Mouse (Mus musculus) forebrain, embryonic 15.5 days (tissue): ENCODE data around the gene Trim34a. TPM values are rescaled to one million over a fixed set of nuclear protein-coding genes. Genes with fewer than 3 reads are reported as not detected.
"Not testable (repeated sequence)": the region's sequence is repeated elsewhere in the genome, so short reads cannot be mapped to it uniquely, and the experiment has no call there.

Source experiments
- ATAC-seq: fragments of 200-750 bp; cut with Nextera tagmentation; replicated peaks from 2 replicates; pipeline ENCODE4 v1.8.0; 2017; ENCODE audit warnings: mild to moderate bottlenecking, moderate TSS enrichment, moderate library complexity
- H3K27ac ChIP-seq: fragments of 300-500 bp; sonication (generic); replicated peaks from 2 replicates; pipeline ENCODE4 v1.5.1; 2015; ENCODE audit warnings: mild to moderate bottlenecking, inconsistent platforms
- H3K27me3 ChIP-seq: fragments of 300-500 bp; sonication (generic); 2 replicates; pipeline ENCODE4 v1.6.1; 2015; ENCODE audit warnings: inconsistent platforms
- H3K36me3 ChIP-seq: fragments of 300-500 bp; sonication (generic); 2 replicates; pipeline ENCODE4 v1.6.1; 2015; ENCODE audit warnings: mild to moderate bottlenecking, inconsistent platforms
- H3K4me1 ChIP-seq: fragments of 300-500 bp; sonication (generic); 2 replicates; pipeline ENCODE4 v1.6.1; 2015; ENCODE audit warnings: inconsistent platforms
- H3K4me2 ChIP-seq: fragments of 300-500 bp; sonication (generic); replicated peaks from 2 replicates; pipeline ENCODE4 v1.6.1; 2015; ENCODE audit warnings: mild to moderate bottlenecking, inconsistent platforms
- H3K4me3 ChIP-seq: fragments of 300-500 bp; sonication (generic); 2 replicates; pipeline ENCODE4 v1.5.1; 2015; ENCODE audit warnings: mild to moderate bottlenecking, inconsistent platforms
- H3K9ac ChIP-seq: fragments of 300-500 bp; sonication (generic); replicated peaks from 2 replicates; pipeline ENCODE4 v1.6.1; 2015; ENCODE audit warnings: mild to moderate bottlenecking, inconsistent platforms
- H3K9me3 ChIP-seq: fragments of 300-500 bp; sonication (generic); 2 replicates; pipeline ENCODE4 v1.6.1; 2016; ENCODE audit warnings: inconsistent platforms
- WGBS: fragments of 180-500 bp; shearing (Covaris S2); methylation state at CpG from one replicate; pipeline ENCODE4 v1.1.7; 2015; ENCODE audit warnings: mixed read lengths; 5-methylcytosine and 5-hydroxymethylcytosine counted together
- polyA plus RNA-seq: library from polyadenylated mRNA; unstranded; fragments of >200 nt; fragmentation: Nextera tagmentation; extraction: Ambion mirVana; gene quantifications from 2 replicates; pipeline ENCODE4 v1.2.1, GENCODE M21; 2015

The Trim34a gene
- polyA plus RNA-seq: 0.46 and 0.62 TPM in 2 replicates

DNA sequence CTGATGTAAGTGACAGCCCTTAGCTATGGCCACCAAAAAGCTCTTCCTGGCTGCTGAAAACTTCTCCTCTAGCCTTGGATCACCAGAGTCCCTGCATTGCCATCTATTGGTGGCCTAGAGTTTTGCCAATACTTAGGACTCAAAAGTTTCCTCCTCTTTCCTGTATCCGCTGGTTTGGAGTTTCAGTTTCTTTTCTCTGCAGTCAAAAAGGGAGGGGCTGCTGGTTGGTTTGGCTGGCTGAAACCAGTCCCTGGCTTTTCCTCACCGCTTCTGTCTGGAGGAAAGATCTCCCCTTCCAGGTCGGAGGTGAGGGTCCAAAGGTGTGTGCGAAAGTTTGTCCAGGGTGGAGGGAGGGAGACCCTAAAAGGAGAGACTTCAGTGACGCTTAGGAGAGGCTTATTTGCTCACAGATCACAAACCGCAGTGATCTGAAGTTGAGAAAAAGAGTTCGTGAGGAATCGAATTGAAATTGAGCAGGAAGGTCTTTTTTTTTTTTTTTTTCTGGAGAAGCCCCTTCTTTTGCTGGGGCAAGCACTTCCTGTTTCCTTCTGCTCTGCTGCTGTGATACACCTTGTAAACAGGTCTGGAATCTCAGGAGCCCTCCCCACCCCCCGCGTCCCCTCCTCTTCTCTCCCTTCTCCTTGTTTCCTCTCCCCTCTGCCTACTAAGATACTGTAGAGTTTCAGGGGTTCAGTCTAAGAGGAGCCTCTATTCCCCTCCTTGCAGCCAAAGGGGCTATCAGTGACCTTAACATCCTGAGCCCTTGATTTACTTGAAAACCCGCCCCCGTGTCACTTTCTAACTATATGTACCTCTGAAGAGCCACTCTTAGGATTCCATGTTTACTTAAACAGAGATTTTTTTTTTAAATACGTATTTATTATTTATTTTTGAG lies at the start of gene Trim34a:
Gene Trim34a (plus strand): TSS at position 171 of the 895 bp plus-strand sequence.
- Histone ChIP-seq H3K36me3 (no peaks in the 10 kb centered on the region), H3K27ac (no peak within 1 kb of the TSS), H3K4me3 (peak within 1 kb of the TSS; percentile 30), H3K4me1 (no peaks in the 10 kb centered on the region), H3K9me3 (no peaks in the 10 kb centered on the region), H3K4me2 (peak within 1 kb of the TSS; percentile 27), H3K27me3 (no peaks in the 10 kb centered on the region), H3K9ac (peak within 1 kb of the TSS; percentile 13; the same call in 1 of the 2 replicates)
- 13% methylated on average over 13 of the region's 13 CpGs for WGBS
- peak; percentile 19; the same call in 1 of the 2 replicates for ATAC-seq

DNA sequence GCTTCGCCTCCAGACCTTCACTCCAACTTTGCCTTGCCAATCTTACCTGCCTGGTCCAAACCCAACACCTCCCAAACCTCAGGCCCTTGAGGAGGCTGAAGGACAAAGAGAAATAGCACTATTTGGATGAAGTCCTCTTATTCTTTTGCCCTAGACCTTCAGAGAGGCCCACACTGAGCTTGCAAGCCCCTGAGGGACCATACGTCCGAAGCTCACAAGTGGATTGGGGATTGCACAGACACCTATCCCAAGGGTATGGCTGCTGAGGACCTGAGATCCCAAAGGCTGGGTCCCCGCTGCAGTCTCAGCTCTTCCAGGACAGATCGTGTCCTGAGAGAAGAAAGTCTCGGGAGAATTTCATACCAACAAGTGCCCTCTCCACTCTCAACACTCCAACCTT lies 48.4 kb upstream of the Trim34a start, which contains the start of gene Olfr649:
Gene Olfr649 (minus strand): TSS at position 101 of the 400 bp plus-strand sequence.
- Histone ChIP-seq H3K9me3 (no peaks in the 10 kb centered on the region), H3K4me1 (no peaks in the 10 kb centered on the region), H3K9ac (no peak within 1 kb of the TSS), H3K4me3 (no peak within 1 kb of the TSS), H3K36me3 (no peaks in the 10 kb centered on the region), H3K4me2 (no peak within 1 kb of the TSS), H3K27ac (no peak within 1 kb of the TSS), H3K27me3 (no peaks in the 10 kb centered on the region)
- 85% methylated on average over 6 of the region's 6 CpGs for WGBS
- ATAC-seq: no peak

DNA sequence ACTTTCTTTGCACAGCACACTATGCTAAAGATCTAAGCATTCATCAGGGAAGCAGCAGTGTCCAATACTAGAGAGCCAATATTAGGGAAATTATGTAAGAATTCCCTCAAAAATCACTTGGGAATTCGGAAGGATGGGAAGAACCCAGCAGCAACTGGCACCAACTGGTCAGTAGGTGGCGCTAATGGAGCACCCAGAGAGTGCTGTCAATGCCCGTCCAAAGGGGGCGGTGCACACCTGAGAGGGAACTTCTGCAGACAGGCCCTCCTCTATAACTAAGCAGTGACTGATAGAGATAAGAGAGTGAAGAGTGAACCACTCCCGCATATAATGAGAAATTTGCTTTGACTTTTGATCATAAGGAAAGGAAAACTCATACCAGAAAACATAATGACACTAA lies 44.4 kb upstream of the Trim34a start:
- WGBS: 4% methylated on average over 5 of the region's 5 CpGs
- H3K9ac ChIP-seq: no peak overlapping the region
- no peak overlapping the region for H3K4me3 ChIP-seq
- peak; percentile 60; the same call in 1 of the 2 replicates for ATAC-seq
- H3K9me3 ChIP-seq: no peaks in the 10 kb centered on the region
- H3K27ac ChIP-seq: no peak overlapping the region
- no peaks in the 10 kb centered on the region for H3K4me1 ChIP-seq
- no peak overlapping the region for H3K4me2 ChIP-seq
- no peaks in the 10 kb centered on the region for H3K27me3 ChIP-seq
- H3K36me3 ChIP-seq: no peaks in the 10 kb centered on the region

DNA sequence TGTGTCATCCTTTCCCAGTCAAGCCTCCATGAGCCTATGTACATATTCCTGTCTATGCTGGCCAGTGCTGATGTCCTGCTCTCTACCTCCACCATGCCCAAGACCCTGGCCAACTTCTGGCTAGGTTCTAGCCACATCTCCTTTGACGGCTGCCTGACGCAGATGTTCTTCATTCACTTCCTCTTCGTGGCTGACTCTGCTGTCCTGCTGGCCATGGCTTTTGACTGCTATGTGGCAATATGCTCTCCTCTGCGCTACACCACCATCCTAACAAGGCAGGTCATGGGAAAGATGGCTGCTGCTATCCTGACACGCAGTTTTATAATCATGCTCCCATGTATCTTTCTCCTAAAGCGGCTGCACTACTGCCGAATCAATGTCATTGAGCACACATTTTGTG lies 38.1 kb upstream of the Trim34a start:
- ATAC-seq: no peak
- H3K36me3 ChIP-seq: no peaks in the 10 kb centered on the region
- no peak overlapping the region for H3K27ac ChIP-seq
- no peak overlapping the region for H3K9ac ChIP-seq
- H3K9me3 ChIP-seq: no peaks in the 10 kb centered on the region
- WGBS: 95% methylated on average over 7 of the region's 7 CpGs
- H3K4me2 ChIP-seq: no peak overlapping the region
- H3K4me1 ChIP-seq: no peaks in the 10 kb centered on the region
- no peak overlapping the region for H3K4me3 ChIP-seq
- no peaks in the 10 kb centered on the region for H3K27me3 ChIP-seq

DNA sequence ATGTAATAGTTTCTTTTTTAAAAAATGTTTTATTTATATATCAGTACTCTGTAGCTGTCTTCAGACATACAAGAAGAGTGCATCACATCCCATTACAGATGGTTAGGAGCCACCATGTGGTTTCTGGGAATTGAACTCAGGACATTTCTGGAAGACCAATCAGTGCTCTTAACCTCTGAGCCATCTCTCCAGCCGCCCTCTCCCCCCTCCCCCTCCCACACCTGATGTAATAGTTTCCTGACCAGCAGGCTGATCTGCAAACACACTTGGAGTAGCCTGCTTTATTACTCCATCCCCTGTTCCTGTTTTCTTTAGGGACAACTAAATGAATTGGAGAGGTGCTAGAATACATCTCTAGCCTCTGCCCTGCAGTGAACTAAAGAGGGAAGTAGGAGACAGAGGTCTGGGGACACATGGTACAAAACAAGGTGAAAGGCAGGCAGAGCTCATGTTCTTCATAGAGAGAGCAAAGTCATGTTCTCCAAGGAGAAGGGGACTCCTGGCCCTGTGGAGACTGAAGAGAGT lies 28.2 kb upstream of the Trim34a start:
- no peak overlapping the region for H3K4me3 ChIP-seq
- H3K9ac ChIP-seq: no peak overlapping the region
- 71% methylated on average over 1 of the region's 1 CpGs for WGBS
- H3K36me3 ChIP-seq: no peaks in the 10 kb centered on the region
- H3K27me3 ChIP-seq: no peaks in the 10 kb centered on the region
- peaks cover 5% of the 10 kb centered on the region; the same call in 1 of the 2 replicates for H3K4me1 ChIP-seq
- H3K4me2 ChIP-seq: no peak overlapping the region
- H3K9me3 ChIP-seq: no peaks in the 10 kb centered on the region
- H3K27ac ChIP-seq: no peak overlapping the region
- no peak for ATAC-seq

DNA sequence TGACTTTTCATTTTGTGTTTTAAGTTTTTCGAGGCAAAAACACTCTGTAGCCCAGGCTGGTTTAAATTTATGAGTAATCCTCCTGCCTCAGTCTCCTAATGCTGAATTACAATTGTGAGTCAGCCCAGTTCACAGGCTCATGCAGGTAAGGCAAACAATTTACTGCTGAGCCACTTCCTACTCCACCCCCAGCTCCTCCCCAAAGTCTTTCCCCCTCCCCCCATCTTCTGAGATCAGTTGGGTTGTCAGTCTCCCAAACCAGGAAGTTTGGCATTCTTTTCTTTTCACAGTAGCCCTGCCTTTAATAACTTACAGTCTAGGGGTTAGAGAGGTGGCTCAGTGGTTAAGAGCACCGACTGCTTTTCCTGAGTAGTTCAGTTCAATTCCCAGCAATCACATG lies 26.4 kb upstream of the Trim34a start:
- 81% methylated on average over 2 of the region's 2 CpGs for WGBS
- Histone ChIP-seq H3K4me2 (no peak overlapping the region), H3K4me1 (peaks cover 5% of the 10 kb centered on the region; the same call in 1 of the 2 replicates), H3K9ac (no peak overlapping the region), H3K27ac (no peak overlapping the region), H3K36me3 (no peaks in the 10 kb centered on the region), H3K4me3 (no peak overlapping the region), H3K9me3 (no peaks in the 10 kb centered on the region), H3K27me3 (no peaks in the 10 kb centered on the region)
- no peak for ATAC-seq

DNA sequence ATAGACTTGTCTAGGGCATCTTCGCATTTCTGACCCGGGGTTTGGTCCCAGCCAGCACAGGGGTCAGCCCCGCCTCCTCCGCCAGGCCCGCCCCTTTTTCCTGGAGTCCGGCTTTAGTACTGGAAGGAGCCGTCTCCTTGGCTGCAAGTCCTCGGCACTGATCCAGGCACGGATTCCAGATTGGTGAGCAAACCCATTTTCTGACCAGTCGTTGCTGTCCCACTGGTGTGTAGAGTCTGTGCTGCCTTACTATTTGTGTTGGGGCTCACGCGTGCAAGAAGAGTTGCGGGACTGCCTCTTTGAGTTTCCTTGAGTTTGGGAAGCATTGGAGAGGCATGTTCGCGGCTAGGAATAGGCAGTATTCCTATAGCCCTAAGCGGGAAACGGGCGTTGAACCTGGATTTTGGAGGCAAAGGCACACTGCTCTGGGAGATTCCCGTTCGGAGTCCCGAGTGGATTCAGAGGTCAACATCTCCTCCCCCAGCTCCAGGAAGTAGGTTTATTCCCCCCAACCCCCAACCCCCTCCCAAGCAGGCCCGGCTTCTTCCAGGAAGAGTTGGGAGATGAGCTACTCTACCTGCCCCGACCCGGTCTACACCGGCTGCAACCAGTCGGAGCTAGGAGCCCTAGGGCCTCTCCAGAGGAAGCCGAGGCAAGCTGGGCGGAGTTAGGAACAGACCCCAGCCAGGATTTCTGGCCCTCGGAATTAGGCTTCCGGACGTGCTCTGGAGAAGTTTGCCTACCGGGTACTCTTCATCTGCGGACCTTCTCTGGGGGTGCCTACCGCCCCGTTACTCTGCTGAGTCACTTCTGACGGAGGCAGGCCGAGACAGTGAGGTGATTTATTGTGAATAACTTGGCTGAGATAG lies 25.3 kb upstream of the Trim34a start, which contains the start of gene Trim6:
Gene Trim6 (plus strand): TSS at position 93 of the 869 bp plus-strand sequence.
- H3K36me3 ChIP-seq: no peaks in the 10 kb centered on the region
- no peak within 1 kb of the TSS for H3K27ac ChIP-seq
- H3K4me1 ChIP-seq: peaks cover 5% of the 10 kb centered on the region; the same call in 1 of the 2 replicates
- peak within 1 kb of the TSS; percentile 34 for H3K4me2 ChIP-seq
- H3K4me3 ChIP-seq: peak within 1 kb of the TSS; percentile 14
- ATAC-seq: peak; percentile 53; the same call in 1 of the 2 replicates
- H3K27me3 ChIP-seq: no peaks in the 10 kb centered on the region
- no peaks in the 10 kb centered on the region for H3K9me3 ChIP-seq
- no peak within 1 kb of the TSS for H3K9ac ChIP-seq
- WGBS: 3% methylated on average over 37 of the region's 37 CpGs

DNA sequence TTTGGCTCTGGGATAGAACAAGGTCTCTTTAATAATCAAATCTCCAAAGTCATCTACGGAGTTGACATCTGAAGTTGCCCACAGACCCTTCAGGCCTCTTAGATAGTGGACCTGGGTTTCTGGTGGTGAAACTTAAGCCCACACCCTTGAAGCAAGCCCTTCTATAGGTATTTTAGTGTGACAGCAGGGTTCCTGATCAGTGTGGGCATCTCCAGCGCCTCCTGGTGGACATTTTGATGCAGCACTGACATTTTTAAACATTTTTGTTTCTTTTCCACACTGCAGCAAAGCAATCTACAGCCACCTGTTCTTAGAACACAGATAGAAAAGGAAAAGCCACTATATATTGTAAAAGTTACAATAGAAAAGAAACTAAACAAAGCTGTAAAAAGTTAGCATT lies 13.1 kb upstream of the Trim34a start:
- WGBS: 22% methylated on average over 2 of the region's 2 CpGs
- ATAC-seq: no peak
- Histone ChIP-seq H3K4me1 (no peaks in the 10 kb centered on the region), H3K4me3 (no peak overlapping the region), H3K9ac (no peak overlapping the region), H3K9me3 (no peaks in the 10 kb centered on the region), H3K27ac (no peak overlapping the region), H3K27me3 (no peaks in the 10 kb centered on the region), H3K4me2 (no peak overlapping the region), H3K36me3 (no peaks in the 10 kb centered on the region)

DNA sequence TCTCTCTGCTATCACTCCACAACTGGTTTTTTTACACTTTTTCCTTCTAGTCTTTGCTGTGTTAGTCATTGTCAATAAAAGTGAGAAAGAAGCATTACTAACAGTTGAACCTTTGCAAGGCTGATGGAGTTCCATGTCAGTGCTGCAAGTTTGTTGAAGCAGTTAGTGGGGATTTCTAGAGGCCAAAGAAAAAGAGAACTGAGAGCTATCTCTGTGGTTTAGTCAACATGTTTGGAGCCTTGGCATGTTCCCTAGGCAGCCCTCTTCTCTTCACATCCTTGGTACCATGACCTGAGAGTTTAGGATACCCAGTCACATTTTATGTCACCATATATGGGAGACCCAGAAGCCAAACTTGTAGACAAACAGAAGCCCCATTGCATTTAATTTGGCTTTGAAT lies 3.4 kb upstream of the Trim34a start:
- no peaks in the 10 kb centered on the region for H3K36me3 ChIP-seq
- no peak for ATAC-seq
- H3K9me3 ChIP-seq: no peaks in the 10 kb centered on the region
- no peak overlapping the region for H3K4me2 ChIP-seq
- no peaks in the 10 kb centered on the region for H3K4me1 ChIP-seq
- no peaks in the 10 kb centered on the region for H3K27me3 ChIP-seq
- H3K4me3 ChIP-seq: no peak overlapping the region
- no peak overlapping the region for H3K27ac ChIP-seq
- no peak overlapping the region for H3K9ac ChIP-seq

DNA sequence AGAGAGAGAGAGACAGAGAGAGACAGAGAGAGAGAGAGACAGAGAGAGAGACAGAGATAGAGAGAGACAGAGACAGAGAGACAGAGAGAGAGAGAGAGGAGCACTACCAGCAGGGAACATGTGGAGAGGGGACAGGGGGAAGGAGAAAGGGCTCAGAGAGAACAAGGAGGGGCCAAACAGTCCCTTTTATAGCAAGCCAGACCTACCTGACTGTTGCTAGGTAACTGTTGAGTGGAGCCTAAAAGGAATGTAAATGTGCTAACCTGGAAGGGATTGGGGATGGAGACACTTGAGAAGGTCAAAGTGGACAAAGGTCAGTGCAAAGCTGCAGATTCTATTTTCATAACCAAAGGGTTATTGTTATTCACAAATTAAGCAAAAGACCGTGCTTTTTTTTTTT lies 641 bp upstream of the Trim34a start:
- Histone ChIP-seq H3K4me3 (no peak overlapping the region), H3K9me3 (no peaks in the 10 kb centered on the region), H3K4me1 (no peaks in the 10 kb centered on the region), H3K9ac (no peak overlapping the region), H3K27ac (no peak overlapping the region), H3K36me3 (no peaks in the 10 kb centered on the region), H3K4me2 (no peak overlapping the region), H3K27me3 (no peaks in the 10 kb centered on the region)
- 63% methylated on average over 1 of the region's 1 CpGs for WGBS
- no peak for ATAC-seq

DNA sequence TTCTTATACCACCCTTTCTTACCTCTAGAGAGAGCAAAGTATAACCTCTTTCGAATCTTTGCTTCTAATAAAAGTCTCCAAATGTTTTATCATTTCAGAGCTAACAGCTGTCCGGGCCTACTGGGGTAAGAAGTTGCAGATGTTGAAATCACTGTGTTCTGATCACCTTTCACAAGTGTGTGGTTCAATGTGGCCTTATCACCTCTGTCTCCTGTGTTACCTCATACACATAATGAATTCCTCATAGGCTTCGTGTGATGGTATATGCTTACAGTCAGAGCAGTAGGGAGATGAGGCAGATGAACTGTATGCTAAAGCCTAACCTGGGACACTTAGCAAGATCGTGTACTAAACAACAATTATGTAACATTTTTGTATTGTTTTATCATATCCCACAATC lies 16.1 kb downstream of the Trim34a start:
- not testable (repeated sequence) for H3K27ac ChIP-seq, H3K36me3 ChIP-seq, H3K4me3 ChIP-seq, H3K9ac ChIP-seq, H3K4me1 ChIP-seq, ATAC-seq, H3K27me3 ChIP-seq, H3K4me2 ChIP-seq, H3K9me3 ChIP-seq
- 90% methylated on average over 4 of the region's 4 CpGs for WGBS

DNA sequence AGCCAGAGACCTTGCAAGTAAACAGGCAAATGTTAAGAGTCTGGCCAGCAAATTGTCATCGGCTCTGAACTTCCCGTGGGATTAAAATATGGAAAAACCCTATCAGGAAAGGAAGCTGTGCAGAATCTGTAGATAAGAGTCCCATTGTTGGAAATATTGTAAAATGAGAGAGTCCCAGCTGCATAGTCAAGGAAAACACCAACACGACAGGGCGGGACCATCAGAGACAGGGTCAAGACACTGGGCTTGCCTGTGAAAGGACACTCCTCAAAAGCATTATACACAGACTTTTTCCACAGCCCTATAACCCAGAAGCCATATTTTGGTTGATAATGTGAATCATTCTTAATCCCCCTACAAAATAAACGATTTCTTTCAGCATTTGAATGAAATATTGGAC lies 21.1 kb downstream of the Trim34a start:
- H3K27me3 ChIP-seq, H3K9me3 ChIP-seq, H3K4me2 ChIP-seq, H3K36me3 ChIP-seq, H3K9ac ChIP-seq, H3K27ac ChIP-seq, H3K4me1 ChIP-seq, ATAC-seq, H3K4me3 ChIP-seq: not testable (repeated sequence)
- WGBS: 91% methylated on average over 5 of the region's 5 CpGs
